In the genomic region with DNA sequence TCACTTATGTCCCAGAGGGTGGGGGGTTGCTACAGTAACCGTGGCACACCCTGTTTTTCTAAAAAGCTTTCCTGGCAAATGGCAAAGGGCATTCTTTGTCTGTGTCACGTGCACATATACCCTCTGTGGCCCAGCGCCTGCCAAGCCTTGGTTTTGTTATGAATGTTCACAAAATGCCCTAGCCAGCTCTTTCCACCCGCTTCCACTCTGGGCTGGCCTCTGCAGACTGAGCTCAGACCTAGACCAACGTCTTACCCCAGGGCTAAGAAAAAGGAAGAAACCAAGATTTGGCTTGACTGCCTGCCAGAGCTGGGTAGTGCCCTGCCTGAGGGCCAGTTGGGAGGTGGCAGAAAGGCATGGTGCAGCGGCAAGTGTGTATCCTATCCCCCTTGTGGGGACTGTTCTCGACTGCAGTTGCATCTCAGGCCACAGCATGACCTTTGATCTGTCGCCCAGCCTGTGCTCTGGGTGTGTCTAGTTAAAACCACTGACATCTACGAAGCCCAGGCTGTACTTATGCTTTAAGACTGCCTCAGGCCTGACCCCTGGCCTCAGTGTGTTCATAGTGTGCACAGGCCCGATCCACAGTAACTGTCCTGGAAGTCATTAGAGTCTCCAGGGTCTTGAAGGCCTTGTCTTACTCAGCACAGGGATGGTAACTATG, we compare ENCODE assay signal across 8 mouse cellular contexts. TPM values are rescaled to one million over a fixed set of nuclear protein-coding genes. Genes with fewer than 3 reads are reported as not detected.
DNase-seq lines count a peak whose midpoint lies in the region; ATAC-seq and TF ChIP-seq lines count a peak whose summit lies in the region.

No protein-coding gene starts in this region.

- 0 out of 2 replicates have a peak overlapping the region, but pooled peaks have one; percentile 14 for H3K27ac ChIP-seq in forebrain, embryonic 14.5 days (ENCODE audit: low read depth, low read length)
- no peak overlapping the region for H3K27ac ChIP-seq in forebrain, embryonic 11.5 days (ENCODE audit: low read depth, low read length)
- peak overlapping the region; percentile 84 for H3K27ac ChIP-seq in neural tube, embryonic 13.5 days (replicated peaks)
- H3K27ac ChIP-seq in hindbrain, embryonic 14.5 days = peak overlapping the region; percentile 65
- 0 out of 2 replicates have a peak overlapping the region, but pooled peaks have one; percentile 5 for H3K27ac ChIP-seq in olfactory bulb, adult 2 months (ENCODE audit: insufficient read depth, low read depth, low read length)

- 68% methylated on average over 10 of the region's 10 CpGs for WGBS in forebrain, embryonic 14.5 days
- 70% methylated on average over 10 of the region's 10 CpGs for WGBS in forebrain, embryonic 11.5 days
- WGBS in neural tube, embryonic 13.5 days = 53% methylated on average over 10 of the region's 10 CpGs
- 53% methylated on average over 10 of the region's 10 CpGs for WGBS in hindbrain, embryonic 14.5 days
- 45% methylated on average over 10 of the region's 10 CpGs for WGBS in olfactory bulb, adult 2 months

- H3K4me3 ChIP-seq in forebrain, embryonic 14.5 days (ENCODE audit: low read depth, low read length) = no peak overlapping the region
- no peak overlapping the region for H3K4me3 ChIP-seq in forebrain, embryonic 11.5 days (ENCODE audit: low read depth, low read length)
- H3K4me3 ChIP-seq in neural tube, embryonic 13.5 days = no peak overlapping the region
- no peak overlapping the region for H3K4me3 ChIP-seq in hindbrain, embryonic 14.5 days (replicated peaks; ENCODE audit: low read length)
- H3K4me3 ChIP-seq in olfactory bulb, adult 2 months (ENCODE audit: insufficient read depth, low read depth, low read length) = no peak overlapping the region

- TF ChIP-seq POLR2A in olfactory bulb, adult 2 months (IDR thresholded peaks at IDR 0.05; ENCODE audit: insufficient read depth, low read depth, low read length) = no peak

- intact Hi-C loops in left cerebral cortex, postnatal 36 days (cut with DNase I) = no loop called here

- no peaks in the 10 kb centered on the region for H3K9me3 ChIP-seq in forebrain, embryonic 14.5 days (replicated peaks; ENCODE audit: control insufficient read depth, low read length)
- H3K9me3 ChIP-seq in forebrain, embryonic 11.5 days (ENCODE audit: control insufficient read depth, low read length) = no peaks in the 10 kb centered on the region
- no peaks in the 10 kb centered on the region for H3K9me3 ChIP-seq in neural tube, embryonic 13.5 days
- H3K9me3 ChIP-seq in hindbrain, embryonic 14.5 days (ENCODE audit: control insufficient read depth, low read length) = no peaks in the 10 kb centered on the region

- peak; percentile 32 for DNase-seq in forebrain, embryonic 14.5 days (ENCODE audit: low spot score)
- DNase-seq in forebrain, embryonic 11.5 days (ENCODE audit: low spot score) = no peak
- no peak for DNase-seq in neural tube, embryonic 10.5 days (ENCODE audit: extremely low spot score, low spot score)
- DNase-seq in hindbrain, embryonic 14.5 days (ENCODE audit: low spot score) = peak; percentile 40
- no peak for DNase-seq in left cerebral cortex, postnatal 36 days (ENCODE audit: low spot score in 2 of 2)
- no peak for DNase-seq in frontal cortex, postnatal 10 days (ENCODE audit: low spot score in 2 of 2)

- no peaks in the 10 kb centered on the region for H3K4me1 ChIP-seq in forebrain, embryonic 14.5 days (ENCODE audit: control insufficient read depth, insufficient read depth, low read length)
- H3K4me1 ChIP-seq in forebrain, embryonic 11.5 days (replicated peaks; ENCODE audit: control insufficient read depth, insufficient read depth, low read length) = no peaks in the 10 kb centered on the region; the same call in none of the 2 replicates
- H3K4me1 ChIP-seq in neural tube, embryonic 13.5 days (replicated peaks) = peaks cover 52% of the 10 kb centered on the region
- peaks cover 9% of the 10 kb centered on the region; the same call in 1 of the 2 replicates for H3K4me1 ChIP-seq in hindbrain, embryonic 14.5 days (replicated peaks; ENCODE audit: control insufficient read depth, insufficient read depth, low read length)
- peaks cover 19% of the 10 kb centered on the region for H3K4me1 ChIP-seq in olfactory bulb, adult 2 months (ENCODE audit: control insufficient read depth, insufficient read depth, low read length)

- no peak overlapping the region for H3K4me2 ChIP-seq in forebrain, embryonic 14.5 days (ENCODE audit: low read length)
- no peak overlapping the region for H3K4me2 ChIP-seq in forebrain, embryonic 11.5 days (ENCODE audit: low read depth, low read length, severe bottlenecking)
- no peak overlapping the region for H3K4me2 ChIP-seq in neural tube, embryonic 13.5 days
- H3K4me2 ChIP-seq in hindbrain, embryonic 14.5 days (replicated peaks) = no peak overlapping the region

- ATAC-seq in forebrain, embryonic 14.5 days = no peak
- ATAC-seq in forebrain, embryonic 11.5 days (replicated peaks; ENCODE audit: low FRiP score) = no peak
- ATAC-seq in neural tube, embryonic 13.5 days (ENCODE audit: low read depth) = peak; percentile 44; the same call in 1 of the 2 replicates
- ATAC-seq in hindbrain, embryonic 14.5 days (ENCODE audit: low FRiP score) = no peak

- no peak overlapping the region for H3K9ac ChIP-seq in forebrain, embryonic 14.5 days (ENCODE audit: low read length)
- H3K9ac ChIP-seq in forebrain, embryonic 11.5 days (ENCODE audit: low read length) = no peak overlapping the region
- H3K9ac ChIP-seq in neural tube, embryonic 13.5 days = peak overlapping the region; percentile 54
- H3K9ac ChIP-seq in hindbrain, embryonic 14.5 days = no peak overlapping the region

- no peak for TF ChIP-seq CTCF in olfactory bulb, adult 2 months (IDR thresholded peaks at IDR 0.05; ENCODE audit: insufficient read depth, low read depth, low read length)

- no peaks in the 10 kb centered on the region for H3K27me3 ChIP-seq in forebrain, embryonic 14.5 days (replicated peaks; ENCODE audit: control insufficient read depth, insufficient read depth, low read length)
- H3K27me3 ChIP-seq in forebrain, embryonic 11.5 days (ENCODE audit: control insufficient read depth, insufficient read depth, low read length) = no peaks in the 10 kb centered on the region
- no peaks in the 10 kb centered on the region for H3K27me3 ChIP-seq in neural tube, embryonic 13.5 days
- H3K27me3 ChIP-seq in hindbrain, embryonic 14.5 days (ENCODE audit: control insufficient read depth, insufficient read depth, low read length) = no peaks in the 10 kb centered on the region

- peaks cover 82% of the 10 kb centered on the region for H3K36me3 ChIP-seq in forebrain, embryonic 14.5 days (ENCODE audit: control insufficient read depth, insufficient read depth, low read length)
- H3K36me3 ChIP-seq in forebrain, embryonic 11.5 days (ENCODE audit: control insufficient read depth, insufficient read depth, low read length) = peaks cover 6% of the 10 kb centered on the region; the same call in 1 of the 2 replicates
- peaks cover 72% of the 10 kb centered on the region for H3K36me3 ChIP-seq in neural tube, embryonic 13.5 days
- peaks cover 73% of the 10 kb centered on the region for H3K36me3 ChIP-seq in hindbrain, embryonic 14.5 days (replicated peaks; ENCODE audit: control insufficient read depth, insufficient read depth)

RNA-seq across cellular contexts. Expression of gene Itgb4, which starts 19.2 kb away (rescaled TPM):
- polyA plus RNA-seq in forebrain, embryonic 14.5 days (2014; fragmentation: Nextera tagmentation; extraction: Ambion mirVana) = 0.48 and 0.62 TPM in 2 replicates
- 0.57 and 0.72 TPM in 2 replicates for polyA plus RNA-seq in forebrain, embryonic 11.5 days (2014; fragmentation: Nextera tagmentation; extraction: Ambion mirVana)
- 1.9 and 2.7 TPM in 2 replicates for polyA plus RNA-seq in neural tube, embryonic 13.5 days (2015; fragmentation: Nextera tagmentation; extraction: Ambion mirVana)
- 1.5 and 1.6 TPM in 2 replicates for polyA plus RNA-seq in hindbrain, embryonic 14.5 days (2014; fragmentation: Nextera tagmentation; extraction: Ambion mirVana)
- polyA plus RNA-seq in olfactory bulb, adult 2 months (2012; ENCODE audit: insufficient read depth, insufficient read length, low replicate concordance, missing spikeins) = not detected in 2 replicates
- 1 to 10 TPM; 5.1 to 7.3 TPM for total RNA-seq in left cerebral cortex, postnatal 36 days (2021)

RNA-seq across cellular contexts. Expression of gene Recql5, which starts 22.1 kb away (rescaled TPM):
- 16.5 and 20.4 TPM in 2 replicates for polyA plus RNA-seq in forebrain, embryonic 14.5 days (2014; fragmentation: Nextera tagmentation; extraction: Ambion mirVana)
- polyA plus RNA-seq in forebrain, embryonic 11.5 days (2014; fragmentation: Nextera tagmentation; extraction: Ambion mirVana) = 28.3 and 35.6 TPM in 2 replicates
- polyA plus RNA-seq in neural tube, embryonic 13.5 days (2015; fragmentation: Nextera tagmentation; extraction: Ambion mirVana) = 22.5 and 23.5 TPM in 2 replicates
- polyA plus RNA-seq in hindbrain, embryonic 14.5 days (2014; fragmentation: Nextera tagmentation; extraction: Ambion mirVana) = 16.7 and 17.2 TPM in 2 replicates
- not detected in 2 replicates for polyA plus RNA-seq in olfactory bulb, adult 2 months (2012; ENCODE audit: insufficient read depth, insufficient read length, low replicate concordance, missing spikeins)
- total RNA-seq in left cerebral cortex, postnatal 36 days (2021) = 10 to 100 TPM; 23.4 to 30.7 TPM

RNA-seq across cellular contexts. Expression of gene Sap30bp, which starts 22.2 kb away (rescaled TPM):
- polyA plus RNA-seq in forebrain, embryonic 14.5 days (2014; fragmentation: Nextera tagmentation; extraction: Ambion mirVana) = 55.8 and 56.5 TPM in 2 replicates
- 55.2 and 56.3 TPM in 2 replicates for polyA plus RNA-seq in forebrain, embryonic 11.5 days (2014; fragmentation: Nextera tagmentation; extraction: Ambion mirVana)
- polyA plus RNA-seq in neural tube, embryonic 13.5 days (2015; fragmentation: Nextera tagmentation; extraction: Ambion mirVana) = 57.7 and 59.4 TPM in 2 replicates
- 40.5 and 41.8 TPM in 2 replicates for polyA plus RNA-seq in hindbrain, embryonic 14.5 days (2014; fragmentation: Nextera tagmentation; extraction: Ambion mirVana)
- polyA plus RNA-seq in olfactory bulb, adult 2 months (2012; ENCODE audit: insufficient read depth, insufficient read length, low replicate concordance, missing spikeins) = not detected in 2 replicates
- 10 to 100 TPM; 47.6 to 48.3 TPM for total RNA-seq in left cerebral cortex, postnatal 36 days (2021)

RNA-seq across cellular contexts. Expression of gene Smim6, which starts 43.5 kb away (rescaled TPM):
- polyA plus RNA-seq in forebrain, embryonic 14.5 days (2014; fragmentation: Nextera tagmentation; extraction: Ambion mirVana) = 0.18 and 0.22 TPM in 2 replicates
- polyA plus RNA-seq in forebrain, embryonic 11.5 days (2014; fragmentation: Nextera tagmentation; extraction: Ambion mirVana) = 0.72 and 0.95 TPM in 2 replicates
- 0.94 and 1.2 TPM in 2 replicates for polyA plus RNA-seq in neural tube, embryonic 13.5 days (2015; fragmentation: Nextera tagmentation; extraction: Ambion mirVana)
- polyA plus RNA-seq in hindbrain, embryonic 14.5 days (2014; fragmentation: Nextera tagmentation; extraction: Ambion mirVana) = not detected in 2 replicates
- polyA plus RNA-seq in olfactory bulb, adult 2 months (2012; ENCODE audit: insufficient read depth, insufficient read length, low replicate concordance, missing spikeins) = not detected in 2 replicates
- total RNA-seq in left cerebral cortex, postnatal 36 days (2021) = not detected

RNA-seq across cellular contexts. Expression of gene Smim5, which starts 55.6 kb away (rescaled TPM):
- 0.52 and 1.6 TPM in 2 replicates for polyA plus RNA-seq in forebrain, embryonic 14.5 days (2014; fragmentation: Nextera tagmentation; extraction: Ambion mirVana)
- 2.0 and 2.6 TPM in 2 replicates for polyA plus RNA-seq in forebrain, embryonic 11.5 days (2014; fragmentation: Nextera tagmentation; extraction: Ambion mirVana)
- polyA plus RNA-seq in neural tube, embryonic 13.5 days (2015; fragmentation: Nextera tagmentation; extraction: Ambion mirVana) = 0.85 and 1.7 TPM in 2 replicates
- 2.9 and 4.6 TPM in 2 replicates for polyA plus RNA-seq in hindbrain, embryonic 14.5 days (2014; fragmentation: Nextera tagmentation; extraction: Ambion mirVana)
- polyA plus RNA-seq in olfactory bulb, adult 2 months (2012; ENCODE audit: insufficient read depth, insufficient read length, low replicate concordance, missing spikeins) = not detected in 2 replicates
- not detected for total RNA-seq in left cerebral cortex, postnatal 36 days (2021)

Comparison
In these comparisons a context has a peak if more than half of its experiments do, and no peak if none do; other contexts are left out.
1. DNase-seq: peak in forebrain, embryonic 14.5 days (single experiment) and hindbrain, embryonic 14.5 days (single experiment); none in forebrain, embryonic 11.5 days (single experiment), neural tube, embryonic 10.5 days (single experiment), left cerebral cortex, postnatal 36 days (0 of 2) and frontal cortex, postnatal 10 days (0 of 2).
2. RNA of gene Recql5, which starts 22.1 kb away (polyA plus RNA-seq): 28.3 to 35.6 TPM in forebrain, embryonic 11.5 days, 22.5 to 23.5 TPM in neural tube, embryonic 13.5 days, 16.7 to 17.2 TPM in hindbrain, embryonic 14.5 days and 16.5 to 20.4 TPM in forebrain, embryonic 14.5 days; not detected in olfactory bulb, adult 2 months; every median in the first group is over 10 times any median in the second.